21 mouse cellular contexts compared by ENCODE assay signal in the genomic region with DNA sequence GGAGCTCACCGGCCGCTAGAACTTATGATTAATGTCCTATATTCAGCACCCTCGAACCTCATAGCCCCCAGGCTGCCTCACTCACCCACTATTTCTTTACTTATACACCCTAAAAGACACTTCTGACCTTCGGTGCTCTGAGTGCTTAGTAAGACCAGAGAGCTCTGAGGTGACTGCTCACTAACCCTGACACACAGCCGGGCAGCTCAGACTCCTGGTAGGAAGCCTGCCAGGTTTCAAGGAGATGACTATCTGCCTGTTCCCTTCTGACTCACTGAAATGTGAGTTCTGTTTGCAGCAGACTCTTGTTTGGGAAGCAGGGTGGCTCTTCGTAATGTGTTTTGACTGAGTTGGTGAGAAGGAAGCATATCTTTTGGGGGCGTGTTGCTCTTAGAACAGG. TPM values are rescaled to one million over a fixed set of nuclear protein-coding genes. Genes with fewer than 3 reads are reported as not detected.
DNase-seq lines count a peak whose midpoint lies in the region; ATAC-seq lines count a peak whose summit lies in the region.
"Had no signal": no experiment of that assay in that cellular context is flagged by ENCODE, and none has a peak within 500 bp of the region (broad histone marks: within the 10 kb centered on the region; RNA-seq: fewer than 3 reads in every experiment).

No protein-coding gene starts in this region.

- peak; percentile 78 to 82 for DNase-seq in adrenal gland, adult (ENCODE audit: inconsistent age in 2 of 2, low spot score in 1 of 2)
- no peak for DNase-seq in adrenal gland, postnatal 4 days (ENCODE audit: low spot score in 2 of 2)
- peak; percentile 38 to 70 for DNase-seq in urinary bladder, adult 18-20 months (ENCODE audit: low spot score in 2 of 2)
- DNase-seq in urinary bladder, postnatal 4 days (ENCODE audit: low spot score in 2 of 2) = no peak
- peak; percentile 54 for DNase-seq in adrenal gland, postnatal 10 days
- DNase-seq in midbrain, embryonic 11.5 days (ENCODE audit: low spot score, missing footprints) = no peak
- DNase-seq: cerebellum, adult 9-10 months; heart, postnatal 36 days; kidney, adult 9 months; kidney, postnatal 36 days; layer of hippocampus, adult 9-11 months; lung, postnatal 14 days; spleen, adult 18-20 months had no signal

- H3K4me3 ChIP-seq in stomach, embryonic 16.5 days (replicated peaks; ENCODE audit: low read length) = no peak overlapping the region
- no peak overlapping the region for H3K4me3 ChIP-seq in midbrain, embryonic 11.5 days (ENCODE audit: low read depth, low read length)
- H3K4me3 ChIP-seq: forebrain, embryonic 12.5 days; heart, embryonic 13.5 days; limb, embryonic 15.5 days; midbrain, embryonic 10.5 days; neural tube, embryonic 12.5 days; stomach, embryonic 15.5 days had no signal

- H3K4me2 ChIP-seq in stomach, embryonic 16.5 days (ENCODE audit: low read depth, low read length) = no peak overlapping the region
- no peak overlapping the region for H3K4me2 ChIP-seq in midbrain, embryonic 11.5 days
- H3K4me2 ChIP-seq: forebrain, embryonic 12.5 days; heart, embryonic 13.5 days; limb, embryonic 15.5 days; neural tube, embryonic 12.5 days; stomach, embryonic 15.5 days had no signal

- WGBS in stomach, embryonic 16.5 days = 76% methylated on average over 7 of the region's 7 CpGs
- 92% methylated on average over 7 of the region's 7 CpGs for WGBS in midbrain, embryonic 11.5 days

- no peak overlapping the region for H3K27ac ChIP-seq in stomach, embryonic 16.5 days (ENCODE audit: low read length)
- H3K27ac ChIP-seq in midbrain, embryonic 11.5 days (ENCODE audit: low read depth, low read length) = no peak overlapping the region
- H3K27ac ChIP-seq: forebrain, embryonic 12.5 days; heart, embryonic 13.5 days; limb, embryonic 15.5 days; midbrain, embryonic 10.5 days; neural tube, embryonic 12.5 days; stomach, embryonic 15.5 days had no signal

- H3K4me1 ChIP-seq in stomach, embryonic 16.5 days (ENCODE audit: control insufficient read depth, insufficient read depth, low read length) = 0 out of 2 replicates have a peak, but pooled peaks cover 4% of the 10 kb centered on the region
- peaks cover 9% of the 10 kb centered on the region for H3K4me1 ChIP-seq in midbrain, embryonic 11.5 days (ENCODE audit: control insufficient read depth, insufficient read depth, low read length)

- ATAC-seq in stomach, embryonic 16.5 days (ENCODE audit: insufficient read depth, low FRiP score) = peak; percentile 26; the same call in 1 of the 2 replicates
- no peak for ATAC-seq in midbrain, embryonic 11.5 days (ENCODE audit: low FRiP score)
- ATAC-seq in inflammation-experienced regulatory T-cells, adult 6 months = no peak

- no peaks in the 10 kb centered on the region for H3K27me3 ChIP-seq in stomach, embryonic 16.5 days (ENCODE audit: control insufficient read depth, insufficient read depth, low read length)
- peaks cover 17% of the 10 kb centered on the region for H3K27me3 ChIP-seq in midbrain, embryonic 11.5 days (ENCODE audit: control insufficient read depth, insufficient read depth, low read length)
- H3K27me3 ChIP-seq: limb, embryonic 15.5 days; stomach, embryonic 15.5 days had no signal

- no peaks in the 10 kb centered on the region for H3K36me3 ChIP-seq in stomach, embryonic 16.5 days (ENCODE audit: control insufficient read depth, insufficient read depth, low read length)
- no peaks in the 10 kb centered on the region for H3K36me3 ChIP-seq in midbrain, embryonic 11.5 days (ENCODE audit: control insufficient read depth, insufficient read depth, low read length)
- H3K36me3 ChIP-seq: forebrain, embryonic 12.5 days; heart, embryonic 13.5 days; limb, embryonic 15.5 days; midbrain, embryonic 10.5 days; neural tube, embryonic 12.5 days; stomach, embryonic 15.5 days had no signal

- H3K9me3 ChIP-seq in stomach, embryonic 16.5 days (replicated peaks; ENCODE audit: control insufficient read depth, low read length) = no peaks in the 10 kb centered on the region
- H3K9me3 ChIP-seq in midbrain, embryonic 11.5 days (ENCODE audit: control insufficient read depth, low read length) = no peaks in the 10 kb centered on the region
- H3K9me3 ChIP-seq: forebrain, embryonic 12.5 days; heart, embryonic 13.5 days; limb, embryonic 15.5 days; midbrain, embryonic 10.5 days; neural tube, embryonic 12.5 days; stomach, embryonic 15.5 days had no signal

- no peak overlapping the region for H3K9ac ChIP-seq in stomach, embryonic 16.5 days (ENCODE audit: low read length)
- H3K9ac ChIP-seq in midbrain, embryonic 11.5 days (ENCODE audit: low read length) = no peak overlapping the region
- H3K9ac ChIP-seq: forebrain, embryonic 12.5 days; heart, embryonic 13.5 days; limb, embryonic 15.5 days; neural tube, embryonic 12.5 days; stomach, embryonic 15.5 days had no signal

RNA-seq across cellular contexts. Expression of a gene that starts 1.6 kb away (rescaled TPM):
- 1 to 10 TPM; 4.5 to 7.5 TPM for total RNA-seq in adrenal gland, postnatal 4 days (2021)
- 1 to 10 TPM; 4.4 to 4.7 TPM for total RNA-seq in adrenal gland, postnatal 10 days (2021)
- polyA plus RNA-seq in stomach, embryonic 16.5 days (2015; fragmentation: Nextera tagmentation; extraction: Ambion mirVana) = 6.7 TPM in 2 replicates
- polyA plus RNA-seq in midbrain, embryonic 11.5 days (2014; fragmentation: Nextera tagmentation; extraction: Ambion mirVana) = 0.86 and 1.0 TPM in 2 replicates
- polyA plus RNA-seq in inflammation-experienced regulatory T-cells, adult 6 months (2017; shearing (Covaris generic)) = 1 to 10 TPM; 2.1 to 8.5 (median 3.8) TPM

Comparison
In these comparisons a context has a peak if more than half of its experiments do, and no peak if none do; other contexts are left out.
1. DNase-seq: peak in adrenal gland, adult (2 of 2), urinary bladder, adult 18-20 months (2 of 2) and adrenal gland, postnatal 10 days (single experiment); none in adrenal gland, postnatal 4 days (0 of 2), urinary bladder, postnatal 4 days (0 of 2) and midbrain, embryonic 11.5 days (single experiment).